Mouse (Mus musculus): ENCODE measurements around the gene Rufy4. TPM values are rescaled to one million over a fixed set of nuclear protein-coding genes. Genes with fewer than 3 reads are reported as not detected.
A peak's percentile ranks its signal among the peaks of the same experiment; 100 is the strongest.

The Rufy4 gene
- polyA plus RNA-seq, 1 experiment from 2014 or later = 0.25 TPM

DNA sequence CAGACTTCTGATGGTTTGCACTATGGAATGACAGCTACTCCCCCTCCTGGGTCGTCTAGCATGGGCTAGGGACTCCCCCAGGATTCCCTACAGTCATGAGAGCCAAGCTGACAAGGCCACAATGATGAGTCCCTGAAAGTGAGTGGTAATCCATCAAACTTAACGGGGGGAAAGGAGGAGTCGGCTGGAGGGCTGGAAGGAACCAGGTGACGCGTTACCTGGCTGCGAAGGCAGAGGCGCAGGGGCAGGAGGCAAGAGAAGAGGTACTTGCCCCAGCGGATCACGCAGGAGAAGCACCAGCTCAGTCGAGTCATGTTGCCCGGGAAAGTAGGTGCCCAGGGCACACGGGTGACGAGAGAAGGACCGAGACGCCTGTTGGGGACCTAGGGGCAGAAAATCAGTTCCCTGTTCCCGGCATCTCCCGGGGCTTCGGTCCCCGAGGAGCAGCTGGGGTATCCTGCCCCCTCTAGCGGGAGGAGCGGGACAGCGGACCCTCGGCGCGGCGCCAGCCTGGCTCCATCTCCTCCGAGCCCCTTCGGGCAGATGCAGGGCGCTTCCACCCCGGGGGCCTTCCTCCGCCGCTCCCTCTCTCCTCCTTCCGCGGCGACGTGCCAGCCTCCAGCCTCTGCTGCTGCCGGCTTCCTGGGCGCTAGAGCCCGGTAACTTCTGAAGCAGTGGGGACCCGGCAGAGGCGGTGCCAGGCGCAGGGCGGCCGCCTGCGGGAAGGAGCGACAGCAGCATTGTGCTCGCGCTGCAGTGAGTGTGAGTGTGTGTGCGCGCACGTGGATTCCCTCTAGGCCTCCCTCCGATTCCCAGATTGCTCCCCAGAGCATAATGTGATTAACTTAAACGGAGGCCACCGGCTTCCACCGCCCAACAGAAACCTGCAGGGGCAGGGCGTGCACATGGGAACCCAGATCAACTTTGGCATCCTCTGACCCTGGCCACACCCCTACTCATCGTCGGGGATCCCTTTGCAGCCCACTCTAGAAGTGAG, 27.0 kb upstream of the Rufy4 start:
- ATAC-seq (ENCODE audit: insufficient read depth, low FRiP score) = peak; percentile 35; the same call in 1 of the 2 replicates
- Histone ChIP-seq H3K27ac (ENCODE audit: low read length) (peak overlapping the region; percentile 51), H3K27me3 (ENCODE audit: control insufficient read depth, insufficient read depth, low read length) (peaks cover 16% of the 10 kb centered on the region), H3K4me2 (ENCODE audit: low read depth, low read length) (peak overlapping the region; percentile 92), H3K4me1 (ENCODE audit: control insufficient read depth, insufficient read depth, low read length) (peaks cover 20% of the 10 kb centered on the region), H3K36me3 (ENCODE audit: control insufficient read depth, insufficient read depth, low read length) (no peaks in the 10 kb centered on the region), H3K4me3 (replicated peaks; ENCODE audit: low read length) (peak overlapping the region; percentile 49), H3K9me3 (replicated peaks; ENCODE audit: control insufficient read depth, low read length) (no peaks in the 10 kb centered on the region), H3K9ac (ENCODE audit: low read length) (peak overlapping the region; percentile 73)
- WGBS = under 1% methylated on average over 58 of the region's 58 CpGs

DNA sequence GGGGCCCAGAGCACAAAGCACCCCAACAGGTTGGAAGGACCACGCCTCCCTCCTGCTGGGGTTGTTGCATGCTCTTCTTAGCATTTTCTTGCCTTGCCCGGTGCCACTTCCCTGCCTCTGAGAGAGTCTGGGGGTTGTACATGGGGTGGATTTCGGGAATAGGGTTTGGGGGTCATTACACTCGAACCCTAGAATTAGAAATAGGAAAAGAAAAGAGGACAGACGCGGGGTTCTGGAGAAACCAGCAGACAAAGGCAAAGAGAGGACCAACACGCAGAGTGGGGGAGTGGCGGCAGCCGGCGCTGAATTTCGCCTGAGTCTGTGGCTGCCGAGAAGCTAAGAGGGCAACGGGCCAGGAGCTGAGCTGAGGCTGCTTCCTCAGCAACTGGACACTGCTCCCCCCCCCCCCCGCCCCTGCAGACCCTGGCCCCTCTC, 26.3 kb upstream of the Rufy4 start:
- Histone ChIP-seq H3K4me2 (ENCODE audit: low read depth, low read length) (peak overlapping the region; percentile 92), H3K4me1 (ENCODE audit: control insufficient read depth, insufficient read depth, low read length) (peaks cover 27% of the 10 kb centered on the region), H3K9ac (ENCODE audit: low read length) (peak overlapping the region; percentile 73), H3K9me3 (replicated peaks; ENCODE audit: control insufficient read depth, low read length) (no peaks in the 10 kb centered on the region), H3K36me3 (ENCODE audit: control insufficient read depth, insufficient read depth, low read length) (no peaks in the 10 kb centered on the region), H3K27ac (ENCODE audit: low read length) (peak overlapping the region; percentile 51), H3K4me3 (replicated peaks; ENCODE audit: low read length) (peak overlapping the region; percentile 49), H3K27me3 (ENCODE audit: control insufficient read depth, insufficient read depth, low read length) (peaks cover 16% of the 10 kb centered on the region)
- peak; percentile 37; the same call in 1 of the 2 replicates for ATAC-seq (ENCODE audit: insufficient read depth, low FRiP score)
- under 1% methylated on average over 12 of the region's 14 CpGs for WGBS

DNA sequence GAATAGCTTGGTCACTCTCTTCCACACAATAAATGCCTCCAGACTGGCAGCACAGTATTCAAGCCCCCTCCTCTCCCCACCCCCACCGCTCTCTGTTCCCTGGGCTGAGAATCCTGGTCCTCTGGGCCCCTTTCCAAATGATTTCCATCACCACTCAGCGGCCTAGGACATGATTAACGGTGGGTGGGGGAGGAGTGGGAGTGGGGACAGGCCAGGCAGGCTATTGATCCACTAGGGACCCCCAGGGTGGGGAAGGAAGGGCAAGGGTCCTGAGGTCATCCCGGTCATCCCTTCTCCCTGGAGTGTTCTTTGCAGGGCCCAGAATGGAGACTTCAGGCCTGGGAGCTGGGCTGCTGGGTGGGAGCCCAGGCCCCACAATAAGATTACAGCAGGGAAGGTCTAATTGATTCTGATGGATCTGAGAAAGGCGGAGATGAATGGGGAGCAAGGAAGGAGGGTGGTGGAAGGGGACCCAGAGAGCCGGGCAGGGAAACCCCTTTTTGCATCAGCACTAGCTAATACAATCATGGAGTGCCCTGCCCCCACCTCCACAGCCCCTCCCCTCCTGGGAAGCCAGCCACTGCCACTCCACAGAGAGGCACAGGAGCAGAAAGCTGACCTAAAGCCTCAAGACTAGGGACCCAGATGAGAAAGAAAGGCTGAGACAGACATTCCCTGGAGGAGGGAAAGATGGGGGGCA, 21.5 kb upstream of the Rufy4 start:
- Histone ChIP-seq H3K9me3 (replicated peaks; ENCODE audit: control insufficient read depth, low read length) (no peaks in the 10 kb centered on the region), H3K4me3 (replicated peaks; ENCODE audit: low read length) (no peak overlapping the region), H3K27ac (ENCODE audit: low read length) (peak overlapping the region; percentile 15; the same call in 1 of the 2 replicates), H3K9ac (ENCODE audit: low read length) (no peak overlapping the region), H3K36me3 (ENCODE audit: control insufficient read depth, insufficient read depth, low read length) (no peaks in the 10 kb centered on the region), H3K4me2 (ENCODE audit: low read depth, low read length) (no peak overlapping the region), H3K4me1 (ENCODE audit: control insufficient read depth, insufficient read depth, low read length) (peaks cover 22% of the 10 kb centered on the region), H3K27me3 (ENCODE audit: control insufficient read depth, insufficient read depth, low read length) (no peaks in the 10 kb centered on the region)
- WGBS = 30% methylated on average over 6 of the region's 6 CpGs
- ATAC-seq (ENCODE audit: insufficient read depth, low FRiP score) = 0 out of 2 replicates have a peak, but pooled peaks have one; percentile 14

DNA sequence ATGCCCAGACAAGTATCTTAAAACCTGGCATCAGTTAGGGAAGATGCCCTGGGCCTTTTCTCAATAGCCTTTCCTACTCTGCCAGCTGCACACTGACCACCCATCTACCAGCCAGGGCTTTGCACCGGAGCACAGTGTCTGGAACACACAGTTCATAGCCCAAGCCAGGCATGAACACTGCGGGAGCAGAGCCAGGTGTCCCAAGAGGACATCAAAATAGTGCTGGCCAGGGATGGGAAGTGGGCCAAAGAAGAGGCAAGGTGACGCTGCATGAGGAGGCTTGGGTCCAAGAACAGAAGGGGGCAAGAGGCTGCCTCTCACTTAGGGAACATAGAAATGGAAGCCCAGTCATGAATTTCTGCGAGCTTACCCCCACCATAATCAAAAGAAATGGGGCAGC, 19.7 kb upstream of the Rufy4 start:
- no peak for ATAC-seq (ENCODE audit: insufficient read depth, low FRiP score)
- Histone ChIP-seq H3K36me3 (ENCODE audit: control insufficient read depth, insufficient read depth, low read length) (no peaks in the 10 kb centered on the region), H3K4me3 (replicated peaks; ENCODE audit: low read length) (no peak overlapping the region), H3K9me3 (replicated peaks; ENCODE audit: control insufficient read depth, low read length) (no peaks in the 10 kb centered on the region), H3K27me3 (ENCODE audit: control insufficient read depth, insufficient read depth, low read length) (no peaks in the 10 kb centered on the region), H3K27ac (ENCODE audit: low read length) (no peak overlapping the region), H3K4me1 (ENCODE audit: control insufficient read depth, insufficient read depth, low read length) (peaks cover 17% of the 10 kb centered on the region), H3K4me2 (ENCODE audit: low read depth, low read length) (no peak overlapping the region), H3K9ac (ENCODE audit: low read length) (no peak overlapping the region)
- WGBS = 81% methylated on average over 4 of the region's 4 CpGs

DNA sequence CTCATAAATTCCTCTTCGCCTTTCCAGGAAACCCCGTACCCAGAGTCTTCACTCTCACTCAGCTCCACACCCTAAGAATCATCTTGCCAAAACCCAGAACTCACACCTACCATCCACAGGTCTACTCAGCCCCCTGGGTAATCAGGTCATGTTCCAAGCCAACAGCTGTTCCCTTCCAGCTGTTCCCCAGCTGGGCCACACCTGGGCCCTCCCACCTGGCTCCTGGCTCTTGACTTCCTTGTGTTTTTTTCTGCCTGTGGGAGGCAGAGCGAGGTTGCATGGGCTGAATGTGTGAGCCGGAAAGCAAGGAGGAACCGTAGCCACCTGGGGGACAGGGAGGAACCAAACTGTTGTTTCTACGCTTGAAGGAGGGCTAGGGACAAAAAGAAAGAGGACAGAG, 19.1 kb upstream of the Rufy4 start:
- Histone ChIP-seq H3K27ac (ENCODE audit: low read length) (no peak overlapping the region), H3K4me2 (ENCODE audit: low read depth, low read length) (no peak overlapping the region), H3K4me3 (replicated peaks; ENCODE audit: low read length) (no peak overlapping the region), H3K9me3 (replicated peaks; ENCODE audit: control insufficient read depth, low read length) (no peaks in the 10 kb centered on the region), H3K36me3 (ENCODE audit: control insufficient read depth, insufficient read depth, low read length) (no peaks in the 10 kb centered on the region), H3K27me3 (ENCODE audit: control insufficient read depth, insufficient read depth, low read length) (no peaks in the 10 kb centered on the region), H3K9ac (ENCODE audit: low read length) (no peak overlapping the region), H3K4me1 (ENCODE audit: control insufficient read depth, insufficient read depth, low read length) (peaks cover 17% of the 10 kb centered on the region)
- no peak for ATAC-seq (ENCODE audit: insufficient read depth, low FRiP score)
- WGBS = 60% methylated on average over 6 of the region's 6 CpGs

DNA sequence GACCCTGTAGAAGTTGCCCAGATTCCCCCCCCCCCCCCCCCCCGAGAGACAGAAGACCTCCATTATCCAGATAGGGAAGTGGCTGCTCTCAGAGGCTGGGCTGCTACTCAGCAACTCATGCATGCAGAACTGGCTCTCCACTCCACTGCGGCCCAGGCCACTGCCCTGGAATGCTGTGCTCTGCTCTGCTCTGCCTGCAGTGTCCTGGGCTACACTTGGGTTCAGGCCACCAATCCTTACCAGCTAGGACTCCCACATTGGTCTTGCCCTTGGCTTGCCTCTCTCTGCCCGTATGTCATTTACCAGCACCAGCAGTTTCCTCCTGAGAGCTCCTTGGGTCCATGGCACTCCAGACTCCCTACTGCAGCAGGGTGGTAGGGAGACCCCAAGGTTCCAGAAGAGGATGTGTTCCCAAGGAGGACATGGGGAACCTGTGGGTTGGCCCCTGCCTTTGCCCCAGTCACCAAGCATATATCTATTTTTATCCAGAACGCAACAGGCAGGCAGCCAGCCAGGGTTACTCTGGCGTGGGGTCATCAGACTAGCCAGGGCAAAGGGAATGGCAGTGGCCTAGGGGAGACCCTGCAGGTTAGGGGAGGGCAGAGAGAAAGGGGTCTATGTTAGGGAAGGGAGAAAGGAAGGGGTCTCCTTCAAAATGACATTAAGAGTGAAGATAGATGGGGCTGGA, 17.3 kb upstream of the Rufy4 start:
- Histone ChIP-seq H3K27me3 (ENCODE audit: control insufficient read depth, insufficient read depth, low read length) (no peaks in the 10 kb centered on the region), H3K9ac (ENCODE audit: low read length) (no peak overlapping the region), H3K4me2 (ENCODE audit: low read depth, low read length) (no peak overlapping the region), H3K36me3 (ENCODE audit: control insufficient read depth, insufficient read depth, low read length) (no peaks in the 10 kb centered on the region), H3K27ac (ENCODE audit: low read length) (no peak overlapping the region), H3K4me1 (ENCODE audit: control insufficient read depth, insufficient read depth, low read length) (peaks cover 24% of the 10 kb centered on the region), H3K9me3 (replicated peaks; ENCODE audit: control insufficient read depth, low read length) (no peaks in the 10 kb centered on the region), H3K4me3 (replicated peaks; ENCODE audit: low read length) (no peak overlapping the region)
- no peak for ATAC-seq (ENCODE audit: insufficient read depth, low FRiP score)
- 83% methylated on average over 4 of the region's 5 CpGs for WGBS

DNA sequence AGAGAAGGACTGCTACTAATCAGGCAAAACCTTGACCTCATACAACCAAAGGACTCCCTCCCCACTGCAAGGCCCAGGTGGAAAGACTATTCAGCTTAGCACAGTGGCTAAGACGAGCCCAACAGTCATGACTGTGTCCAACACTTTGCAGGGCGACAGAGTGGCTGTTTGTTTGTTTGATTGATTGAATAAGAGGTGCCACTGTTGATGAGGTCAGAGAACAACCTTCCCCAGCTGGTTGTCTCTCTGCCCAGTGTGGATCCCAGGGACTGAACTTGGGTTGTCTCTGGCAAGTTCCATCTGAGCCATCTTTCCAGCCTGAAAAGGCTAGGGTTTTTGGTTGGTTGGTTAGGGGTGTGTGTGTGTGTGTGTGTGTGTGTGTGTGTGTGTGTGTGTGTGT, 15.7 kb upstream of the Rufy4 start:
- H3K27ac ChIP-seq (ENCODE audit: low read length) = no peak overlapping the region
- no peak overlapping the region for H3K4me3 ChIP-seq (replicated peaks; ENCODE audit: low read length)
- no peak overlapping the region for H3K4me2 ChIP-seq (ENCODE audit: low read depth, low read length)
- no peaks in the 10 kb centered on the region for H3K27me3 ChIP-seq (ENCODE audit: control insufficient read depth, insufficient read depth, low read length)
- no peak overlapping the region for H3K9ac ChIP-seq (ENCODE audit: low read length)
- 60% methylated on average over 2 of the region's 2 CpGs for WGBS
- H3K4me1 ChIP-seq (ENCODE audit: control insufficient read depth, insufficient read depth, low read length) = peaks cover 8% of the 10 kb centered on the region
- no peaks in the 10 kb centered on the region for H3K36me3 ChIP-seq (ENCODE audit: control insufficient read depth, insufficient read depth, low read length)
- no peak for ATAC-seq (ENCODE audit: insufficient read depth, low FRiP score)
- H3K9me3 ChIP-seq (replicated peaks; ENCODE audit: control insufficient read depth, low read length) = no peaks in the 10 kb centered on the region

DNA sequence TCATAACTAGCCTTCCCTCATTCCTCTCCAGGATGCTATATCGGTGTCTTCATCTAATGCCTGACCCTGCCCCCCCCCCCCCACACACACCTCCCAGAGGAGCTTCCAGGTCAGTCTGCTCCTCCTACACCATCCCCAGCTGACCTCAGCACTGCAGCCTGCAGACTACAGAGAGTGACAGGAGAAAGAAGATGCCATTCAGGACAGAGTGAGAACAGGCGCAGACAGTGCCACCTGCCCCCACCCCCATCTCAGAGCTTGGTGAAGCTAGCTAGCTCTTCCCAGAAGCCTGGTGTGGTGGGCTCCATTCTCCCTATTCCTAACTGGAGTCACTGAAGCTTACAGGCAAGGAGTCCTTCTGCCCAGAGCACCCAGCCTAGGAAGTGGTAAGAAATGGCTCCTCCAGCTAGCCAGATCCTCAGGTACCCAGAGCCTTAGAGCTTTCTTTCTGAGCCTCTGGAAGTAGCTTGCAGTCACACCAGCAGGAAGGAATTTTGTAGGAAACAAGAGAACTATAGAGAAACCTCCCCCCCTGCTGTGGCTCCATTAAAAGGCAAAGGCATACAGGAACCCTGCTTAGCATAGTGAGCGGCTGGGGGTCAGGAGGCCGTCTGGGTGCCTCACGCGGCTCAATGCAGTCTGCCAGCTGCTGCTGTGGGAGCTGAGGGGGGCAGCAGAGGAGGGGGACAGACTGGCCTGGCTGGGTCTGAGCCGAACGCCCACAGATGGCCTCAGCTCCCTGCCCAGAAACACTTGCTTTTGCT, 14.2 kb upstream of the Rufy4 start:
- Histone ChIP-seq H3K27me3 (ENCODE audit: control insufficient read depth, insufficient read depth, low read length) (no peaks in the 10 kb centered on the region), H3K9me3 (replicated peaks; ENCODE audit: control insufficient read depth, low read length) (no peaks in the 10 kb centered on the region), H3K27ac (ENCODE audit: low read length) (no peak overlapping the region), H3K4me3 (replicated peaks; ENCODE audit: low read length) (no peak overlapping the region), H3K36me3 (ENCODE audit: control insufficient read depth, insufficient read depth, low read length) (no peaks in the 10 kb centered on the region), H3K4me1 (ENCODE audit: control insufficient read depth, insufficient read depth, low read length) (peaks cover 7% of the 10 kb centered on the region), H3K4me2 (ENCODE audit: low read depth, low read length) (no peak overlapping the region), H3K9ac (ENCODE audit: low read length) (no peak overlapping the region)
- ATAC-seq (ENCODE audit: insufficient read depth, low FRiP score) = peak; percentile 69; the same call in 1 of the 2 replicates
- 28% methylated on average over 8 of the region's 8 CpGs for WGBS
